Mouse (Mus musculus): ENCODE measurements around the gene Casc4. TPM values are rescaled to one million over a fixed set of nuclear protein-coding genes. Genes with fewer than 3 reads are reported as not detected.

Gene Casc4
- 1 to 10 TPM; 1.2 to 3.5 (median 3.4) TPM for polyA plus RNA-seq (2017; shearing (Covaris generic))

DNA sequence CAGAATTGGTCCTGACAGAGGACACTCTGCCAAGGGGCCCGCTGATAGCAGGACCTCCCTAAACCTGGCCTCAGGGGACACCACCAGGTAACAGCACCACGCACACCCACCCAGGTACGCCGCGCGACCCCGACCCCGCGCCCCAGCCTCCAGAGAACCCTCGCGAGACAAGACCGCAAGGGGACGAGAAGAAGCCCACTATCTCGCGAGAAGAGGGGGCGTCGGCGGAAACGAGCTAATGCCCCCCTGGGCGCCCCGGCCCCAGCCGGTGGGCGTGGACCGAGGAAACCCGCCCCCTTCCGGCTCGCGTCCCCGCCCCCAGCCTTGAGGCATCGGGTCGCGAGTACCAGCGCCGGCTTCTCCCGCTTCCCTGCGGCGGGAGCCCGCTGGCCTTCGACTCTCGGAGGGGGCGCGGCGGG lies at the start of gene Casc4:
TSS of gene Casc4 (plus strand) at position 339 of the 419 bp plus-strand sequence.
- ATAC-seq = peak; percentile 76

DNA sequence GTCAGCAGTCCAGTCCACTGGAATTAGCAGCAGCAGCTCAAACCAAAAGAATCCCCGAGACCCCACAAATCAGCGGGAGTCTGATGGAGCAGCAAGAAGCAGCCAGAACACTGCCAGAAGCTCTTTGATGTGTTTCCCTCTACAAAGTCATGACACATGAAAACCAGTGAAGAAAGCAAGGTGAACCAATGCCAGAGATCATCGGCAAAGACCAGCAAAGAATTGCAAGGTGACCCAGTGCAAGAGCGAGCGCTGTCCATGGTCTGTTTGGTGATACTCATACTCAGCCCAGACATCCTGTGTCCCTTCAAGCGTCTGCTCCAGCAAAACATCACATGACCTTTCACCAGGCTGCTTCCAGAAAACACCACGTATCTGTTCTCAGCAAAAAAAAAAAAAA lies 45.0 kb upstream of the Casc4 start:
- ATAC-seq = no peak

GRCm38 (mm10) chr2:121824653-121825052 lies 42.1 kb upstream of the Casc4 start:
- ATAC-seq = no peak

GRCm38 (mm10) chr2:121826189-121826588 lies 40.6 kb upstream of the Casc4 start:
- no peak for ATAC-seq

GRCm38 (mm10) chr2:121828411-121828810 lies 38.4 kb upstream of the Casc4 start:
- no peak for ATAC-seq

DNA sequence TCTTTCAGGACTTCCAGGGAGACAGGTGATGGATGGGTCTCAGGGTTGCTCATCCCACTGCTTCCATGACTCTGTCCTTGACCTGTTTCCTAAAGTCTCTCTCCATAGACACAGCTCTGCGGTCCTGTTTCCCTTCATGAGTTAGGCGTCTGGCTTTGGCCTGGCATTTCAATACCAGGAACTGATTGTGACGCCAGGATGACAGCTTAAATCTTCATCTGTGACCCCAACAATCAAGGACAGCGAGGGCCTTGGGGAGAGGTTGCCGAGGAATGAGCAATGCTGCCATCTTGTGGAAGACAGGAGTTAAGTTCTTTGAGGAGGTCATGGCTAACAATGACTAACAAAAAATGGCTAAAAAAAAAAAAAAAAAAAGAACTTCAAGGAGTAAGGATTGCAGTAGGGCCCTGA lies 34.3 kb upstream of the Casc4 start:
- ATAC-seq = no peak

GRCm38 (mm10) chr2:121834926-121835325 lies 31.8 kb upstream of the Casc4 start:
- ATAC-seq = no peak

DNA sequence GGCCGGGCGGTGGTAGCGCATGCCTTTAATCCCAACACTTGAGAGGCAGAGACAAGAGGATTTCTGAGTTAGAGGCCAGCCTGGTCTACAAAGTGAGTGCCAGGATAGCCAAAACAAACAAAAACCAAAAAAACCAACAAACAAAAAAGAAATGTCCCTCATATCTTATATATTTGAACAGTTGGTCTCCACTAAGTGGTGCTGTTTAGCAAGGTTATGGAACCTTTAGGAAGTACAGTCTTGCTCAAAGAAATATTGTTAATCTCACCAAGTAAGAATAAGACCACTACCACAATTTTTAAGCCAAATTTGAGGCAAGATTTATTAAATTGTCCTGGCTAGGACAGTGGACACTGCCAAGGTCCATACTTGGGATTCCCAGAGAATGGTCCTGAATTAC lies 25.3 kb upstream of the Casc4 start:
- no peak for ATAC-seq

- ATAC-seq = no peak
Measured at GRCm38 (mm10) chr2:121842249-121842648, 24.5 kb upstream of the Casc4 start.

- ATAC-seq = no peak
Measured at GRCm38 (mm10) chr2:121846050-121846449, 20.7 kb upstream of the Casc4 start.

DNA sequence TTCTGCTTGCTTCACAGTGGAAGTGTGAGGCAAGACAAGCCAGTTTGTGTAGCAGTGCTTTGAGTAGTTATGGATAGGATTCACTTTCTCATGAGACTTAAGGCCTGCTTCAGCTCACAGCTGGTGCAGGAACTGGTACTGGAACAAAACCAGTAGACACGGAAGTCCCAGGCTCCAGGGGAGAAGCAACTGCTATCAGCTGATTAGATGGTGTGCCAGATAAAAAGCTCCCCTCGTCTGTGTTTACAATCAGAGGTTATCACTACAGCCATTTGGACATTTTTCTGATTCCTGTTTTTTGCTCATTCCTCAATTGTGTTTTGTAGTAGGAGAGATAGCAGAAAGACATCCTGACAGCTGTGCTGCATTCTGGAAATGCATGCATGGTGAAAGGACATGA lies 14.7 kb upstream of the Casc4 start:
- no peak for ATAC-seq

DNA sequence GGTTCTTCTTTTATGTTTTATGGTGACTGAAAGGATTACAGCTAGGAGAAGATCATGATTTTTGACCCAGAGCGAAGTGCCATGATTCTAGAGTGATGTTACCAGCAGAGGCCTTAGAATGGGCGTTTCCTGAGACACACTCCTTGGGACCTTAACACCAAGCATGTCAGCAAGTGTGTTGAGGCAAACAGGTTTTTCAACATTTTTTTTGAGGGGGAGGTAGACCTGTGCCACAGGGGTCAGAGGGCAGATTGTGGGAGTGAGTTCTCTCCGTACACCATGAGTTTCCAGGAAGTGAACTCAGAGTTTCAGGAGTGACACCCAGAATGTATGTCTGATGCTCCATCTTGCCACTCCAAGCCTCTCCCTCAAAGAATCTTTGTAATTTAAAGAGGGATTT lies 12.8 kb upstream of the Casc4 start:
- ATAC-seq = no peak

- no peak for ATAC-seq
Measured at GRCm38 (mm10) chr2:121859380-121859980, 7.3 kb upstream of the Casc4 start.

- peak; percentile 78 for ATAC-seq
Measured at GRCm38 (mm10) chr2:121866071-121866601, 634 bp upstream of the Casc4 start.

GRCm38 (mm10) chr2:121867051-121867928 lies 520 bp downstream of the Casc4 start:
- no peak for ATAC-seq

DNA sequence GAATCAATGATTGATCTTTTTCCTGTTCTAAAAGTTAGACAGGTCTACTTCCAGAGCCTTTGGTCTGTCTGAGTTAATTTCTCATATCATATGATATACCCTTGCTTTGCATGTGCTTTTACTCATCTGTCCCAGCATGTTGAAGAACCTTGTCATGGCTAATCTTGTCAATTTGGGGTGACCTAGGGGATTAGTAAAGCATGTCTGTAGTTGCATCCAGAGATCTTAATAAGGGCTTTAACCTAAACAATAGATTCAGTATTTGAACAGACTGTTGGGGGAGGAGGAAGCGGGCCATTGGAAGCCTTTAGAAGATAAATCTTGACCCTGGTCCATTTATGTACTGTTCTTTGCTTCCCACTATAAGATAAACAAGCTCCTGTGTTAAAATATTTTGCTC lies 12.7 kb downstream of the Casc4 start:
- no peak for ATAC-seq

DNA sequence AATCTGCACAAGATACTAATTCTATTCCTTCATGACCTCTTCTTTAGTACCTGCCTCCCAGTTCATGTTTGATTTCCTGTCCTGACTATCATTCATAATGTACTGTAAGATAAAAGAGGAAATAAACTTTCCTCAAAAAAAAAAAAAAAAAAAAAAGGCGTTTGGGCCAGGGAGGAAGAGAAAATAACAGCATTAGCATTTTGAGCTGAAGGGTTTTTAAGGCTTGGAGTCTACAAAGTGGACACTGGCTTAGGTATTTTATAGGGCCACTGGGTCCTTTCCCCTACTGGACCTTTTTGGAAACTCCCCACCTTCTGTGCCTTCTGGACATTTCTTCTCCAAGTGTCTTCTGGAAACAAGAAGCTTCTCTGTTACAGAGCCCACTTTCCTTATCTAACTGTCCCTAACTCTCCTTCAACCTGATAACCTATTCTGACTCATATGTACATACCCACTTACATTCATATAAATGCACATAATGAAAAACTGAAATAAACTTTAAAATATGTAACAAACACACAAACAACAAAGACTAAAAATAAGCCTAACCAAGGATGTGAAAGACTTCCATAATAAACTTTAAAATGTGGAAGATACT lies 18.8 kb downstream of the Casc4 start:
- no peak for ATAC-seq

DNA sequence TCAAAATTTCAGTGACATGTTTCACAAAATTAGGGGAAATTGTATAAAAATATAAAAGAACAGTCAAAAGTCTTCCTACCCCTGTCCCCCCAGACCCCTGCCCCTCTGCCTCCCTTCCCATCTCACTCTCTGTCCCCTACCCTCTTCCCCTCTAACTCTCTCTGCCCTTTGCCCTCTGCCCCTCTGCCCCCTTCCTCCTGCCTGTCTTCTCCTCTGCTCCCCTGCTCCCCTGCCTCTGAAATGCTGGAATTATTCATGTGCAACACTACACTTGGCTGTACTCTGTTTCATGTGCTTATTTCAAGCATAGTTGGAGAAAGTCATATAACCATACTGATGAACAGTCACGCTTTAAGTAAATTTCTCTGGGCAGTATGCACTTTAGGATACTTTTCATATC lies 19.6 kb downstream of the Casc4 start:
- no peak for ATAC-seq

DNA sequence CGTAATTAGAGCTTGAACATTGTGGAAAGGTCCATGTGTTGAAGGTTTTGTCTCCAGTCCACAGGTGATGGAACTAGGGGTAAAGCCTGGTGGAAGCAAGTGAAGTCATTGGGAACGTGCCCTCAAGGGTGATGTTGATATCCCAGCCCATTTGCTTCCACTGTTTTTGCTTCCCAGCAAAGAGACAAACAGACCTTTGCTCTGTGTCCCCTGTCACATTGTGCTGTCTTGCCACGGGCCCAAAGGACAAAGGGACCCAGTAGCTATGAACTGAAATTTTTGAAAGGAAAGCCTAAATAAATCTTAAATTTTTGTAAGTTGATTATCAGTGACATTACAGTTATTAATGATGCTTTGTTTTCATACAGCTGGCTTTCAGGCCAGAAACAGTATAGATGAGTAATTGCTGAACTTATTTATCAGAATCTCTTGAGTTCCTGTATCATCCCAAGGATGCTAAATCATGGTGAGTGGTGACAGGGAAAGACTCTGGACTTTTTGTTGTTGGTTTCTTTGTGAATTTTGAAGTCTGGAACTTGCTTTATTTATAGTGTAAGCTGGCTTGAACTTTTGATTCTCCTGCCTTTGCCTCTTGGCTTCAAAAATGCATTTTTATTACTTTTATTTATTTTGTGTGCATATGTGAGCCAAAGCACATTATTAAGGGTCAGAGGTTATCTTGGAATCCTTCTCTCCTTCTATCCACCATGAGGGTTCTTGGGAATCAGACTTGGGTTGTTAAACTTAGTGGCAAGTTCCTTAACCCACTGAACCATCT lies 22.1 kb downstream of the Casc4 start:
- no peak for ATAC-seq

- no peak for ATAC-seq
Measured at GRCm38 (mm10) chr2:121895261-121895660, 28.5 kb downstream of the Casc4 start.

DNA sequence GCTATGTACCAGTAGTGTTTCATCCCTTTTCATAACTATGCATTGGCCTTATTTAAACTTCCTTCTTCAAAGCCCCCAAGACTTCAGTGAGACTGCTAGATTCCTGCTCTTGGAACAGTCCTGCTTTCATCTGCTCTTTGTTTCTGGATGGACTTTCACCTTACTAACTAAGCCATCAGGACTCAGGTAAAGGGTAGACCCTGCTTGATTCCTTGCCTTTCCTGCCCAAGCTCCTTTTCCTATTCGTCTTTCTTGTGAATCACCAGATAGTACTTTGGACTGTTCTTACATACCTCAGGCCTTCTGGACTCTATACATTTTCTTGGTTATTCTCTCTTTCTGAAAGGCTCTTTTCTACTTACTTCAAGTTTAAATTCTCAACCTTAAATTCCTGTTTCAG lies 30.1 kb downstream of the Casc4 start:
- ATAC-seq = no peak

- no peak for ATAC-seq
Measured at GRCm38 (mm10) chr2:121909975-121910374, 43.2 kb downstream of the Casc4 start.
